Mouse (Mus musculus) hindbrain, postnatal 0 days (tissue): ENCODE results near the gene Catip. TPM values are rescaled to one million over a fixed set of nuclear protein-coding genes. Genes with fewer than 3 reads are reported as not detected.

Experiments used
- ATAC-seq: fragments of 200-750 bp; cut with Nextera tagmentation; 2 replicates; pipeline ENCODE4 v1.8.0; 2017; ENCODE audit warnings: mild to moderate bottlenecking, moderate TSS enrichment, moderate library complexity
- DNase-seq: peaks from one replicate; pipeline ENCODE4 v3.0.0-alpha.2; 2015; ENCODE audit warnings: low spot score
- H3K27ac ChIP-seq: fragments of 300-500 bp; sonication (generic); 2 replicates; pipeline ENCODE4 v1.5.1; 2014; ENCODE audit warnings: mild to moderate bottlenecking
- H3K27me3 ChIP-seq: fragments of 300-500 bp; sonication (generic); 2 replicates; pipeline ENCODE4 v1.6.1; 2014; ENCODE audit warnings: low read length, mixed read lengths; ENCODE audit not compliant: insufficient read depth
- H3K36me3 ChIP-seq: fragments of 300-500 bp; sonication (generic); 2 replicates; pipeline ENCODE4 v1.6.1; 2014; ENCODE audit warnings: low read length, mixed read lengths; ENCODE audit not compliant: insufficient read depth
- H3K4me1 ChIP-seq: fragments of 300-500 bp; sonication (generic); 2 replicates; pipeline ENCODE4 v1.6.1; 2014; ENCODE audit warnings: antibody characterized with exemption, low read length, mixed read lengths; ENCODE audit not compliant: insufficient read depth
- H3K4me2 ChIP-seq: fragments of 300-500 bp; sonication (generic); 2 replicates; pipeline ENCODE4 v1.6.1; 2014; ENCODE audit warnings: low read depth, mild to moderate bottlenecking, low read length, moderate library complexity, mixed read lengths
- H3K4me3 ChIP-seq: fragments of 300-500 bp; sonication (generic); 2 replicates; pipeline ENCODE4 v1.5.1; 2014; ENCODE audit warnings: low read length
- H3K9ac ChIP-seq: fragments of 300-500 bp; sonication (generic); replicated peaks from 2 replicates; pipeline ENCODE4 v1.6.1; 2014; ENCODE audit warnings: mild to moderate bottlenecking, low read length, moderate library complexity, mixed read lengths
- H3K9me3 ChIP-seq: fragments of 300-500 bp; sonication (generic); 2 replicates; pipeline ENCODE4 v1.6.1; 2016; ENCODE audit warnings: low read length, mixed read lengths
- CTCF ChIP-seq: IDR thresholded peaks from 2 replicates; pipeline ENCODE4 v1.5.1; 2016; ENCODE audit warnings: antibody characterized with exemption, control low read depth, low read depth
- WGBS: fragments of 180-500 bp; shearing (Covaris S2); extraction: QIAGEN DNeasy Blood & Tissue Kit; methylation state at CpG from one replicate; pipeline ENCODE4 v1.1.7; 2014; 5-methylcytosine and 5-hydroxymethylcytosine counted together
- polyA plus RNA-seq: library from polyadenylated mRNA; unstranded; fragments of >200 nt; fragmentation: Nextera tagmentation; extraction: Ambion mirVana; gene quantifications from 2 replicates; pipeline ENCODE4 v1.2.1, GENCODE M21; 2015
- total RNA-seq: library from RNA; depleted of rRNA; stranded (reverse); fragments of >200 nt; gene quantifications from 2 replicates; pipeline ENCODE4 v1.2.3, GENCODE M21; 2014

The Catip gene
- total and polyA plus RNA-seq, 2 experiments from 2014 or later, result 1.8 to 1.9 TPM

DNA sequence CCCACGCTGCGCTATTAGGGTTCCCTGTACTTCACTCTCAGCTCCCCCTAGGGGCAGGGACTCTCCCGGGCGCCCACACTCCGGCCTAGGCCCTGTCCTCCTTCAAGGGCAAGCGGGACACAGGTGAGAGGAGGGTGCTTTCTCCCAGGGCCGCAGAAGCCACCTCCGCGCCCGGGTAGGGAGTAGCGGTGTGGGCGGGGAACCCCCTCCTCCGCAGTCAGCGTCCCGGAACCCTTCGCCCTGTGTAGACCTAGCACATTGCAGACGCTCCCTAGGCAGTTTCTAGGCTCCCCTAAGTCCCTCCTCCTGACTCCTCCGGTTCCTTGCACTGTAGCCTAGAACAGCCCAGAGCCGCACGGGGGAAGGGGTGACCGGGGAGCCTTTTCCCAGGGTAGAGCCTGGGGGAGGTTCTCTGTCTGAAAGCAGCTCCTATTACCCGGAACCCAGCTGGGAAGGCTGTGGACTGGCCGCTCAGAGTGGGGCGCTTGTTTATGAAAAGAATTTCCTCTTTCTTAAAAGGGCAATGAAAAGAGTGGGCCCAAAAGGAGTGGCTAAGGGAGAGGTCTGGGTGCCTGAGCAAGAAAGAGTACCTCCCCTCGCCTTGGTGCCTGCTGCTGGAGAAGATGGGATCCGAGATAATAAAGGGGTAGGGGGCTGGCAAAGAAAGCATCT is 24.9 kb downstream of the Catip start:
- peak; percentile 64 for TF ChIP-seq CTCF
- Histone ChIP-seq H3K27me3 (no peaks in the 10 kb centered on the region), H3K36me3 (no peaks in the 10 kb centered on the region), H3K4me1 (no peaks in the 10 kb centered on the region; the same call in 1 of the 2 replicates), H3K4me2 (peak overlapping the region; percentile 76), H3K27ac (peak overlapping the region; percentile 88), H3K9ac (peak overlapping the region; percentile 56), H3K9me3 (no peaks in the 10 kb centered on the region), H3K4me3 (peak overlapping the region; percentile 69)
- WGBS, result under 1% methylated on average over 26 of the region's 26 CpGs
- DNase-seq (peak; percentile 95), ATAC-seq (peak; percentile 90)

DNA sequence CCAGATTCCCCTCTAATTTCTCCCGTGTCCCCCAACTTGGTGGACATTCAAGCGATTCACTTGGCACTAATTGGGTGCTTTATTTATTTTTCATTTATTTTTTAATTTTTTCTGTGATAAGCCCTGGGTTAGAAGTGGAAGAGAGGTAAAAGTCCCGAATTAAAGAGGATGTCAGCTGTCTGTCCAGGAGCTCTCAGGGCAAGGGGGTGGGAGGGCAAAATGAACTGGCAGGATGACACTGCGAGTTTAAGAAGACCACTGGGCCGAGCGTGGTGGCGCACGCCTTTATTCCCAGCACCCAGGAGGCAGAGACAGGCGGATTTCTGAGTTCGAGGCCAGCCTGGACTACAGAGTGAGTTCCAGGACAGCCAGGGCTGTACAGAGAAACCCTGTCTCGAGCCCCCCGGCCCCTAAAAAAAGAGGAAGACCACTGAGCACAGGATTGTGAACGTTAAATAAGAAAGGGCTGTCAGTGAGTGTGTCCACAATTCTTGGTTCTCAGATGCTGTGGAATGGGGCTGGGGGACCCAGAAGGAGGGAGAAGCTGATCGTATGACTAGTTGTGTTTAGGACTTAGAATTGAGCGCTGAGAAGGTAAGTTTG is 25.6 kb downstream of the Catip start:
- H3K9ac ChIP-seq, result peak overlapping the region; percentile 56; the same call in 1 of the 2 replicates

DNA sequence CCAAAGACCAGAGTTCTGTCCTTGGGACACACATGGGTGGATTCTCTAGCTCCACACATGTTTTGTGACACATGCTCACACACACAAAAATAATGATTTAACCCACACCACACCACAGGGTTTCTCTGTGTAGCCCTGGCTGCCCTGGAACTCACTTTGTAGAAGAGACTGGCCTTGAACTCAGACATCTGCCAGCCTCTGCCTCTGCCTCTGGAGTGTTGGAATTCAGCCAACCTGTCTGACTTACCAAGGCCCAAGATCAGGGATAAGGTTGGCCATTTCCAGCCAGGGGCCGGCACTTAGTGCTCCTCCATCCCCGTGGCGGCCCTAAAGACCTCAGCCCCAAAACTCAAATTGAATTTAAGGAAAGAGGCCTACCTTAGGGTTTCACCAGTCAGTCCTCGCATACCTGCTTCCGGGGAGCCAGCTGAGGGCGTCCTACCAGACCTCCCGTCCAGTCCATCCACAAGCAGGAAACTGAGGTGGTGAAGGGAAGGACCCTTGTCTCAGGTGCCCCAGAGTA is 26.6 kb downstream of the Catip start:
- peaks cover 4% of the 10 kb centered on the region; the same call in 1 of the 2 replicates for H3K4me1 ChIP-seq
- H3K27me3 ChIP-seq, result no peaks in the 10 kb centered on the region
- H3K9ac ChIP-seq, result no peak overlapping the region
- TF ChIP-seq CTCF, result no peak
- no peaks in the 10 kb centered on the region for H3K36me3 ChIP-seq
- no peak overlapping the region for H3K4me2 ChIP-seq
- 83% methylated on average over 7 of the region's 7 CpGs for WGBS
- H3K4me3 ChIP-seq, result no peak overlapping the region
- DNase-seq (no peak), ATAC-seq (no peak)
- no peak overlapping the region for H3K27ac ChIP-seq
- H3K9me3 ChIP-seq, result no peaks in the 10 kb centered on the region

More for the DNA sequence above, 25.6 kb downstream of the Catip start:
- Histone ChIP-seq H3K9me3 (no peaks in the 10 kb centered on the region), H3K4me3 (peak overlapping the region; percentile 69), H3K4me1 (peaks cover 3% of the 10 kb centered on the region; the same call in 1 of the 2 replicates), H3K4me2 (peak overlapping the region; percentile 76), H3K27ac (peak overlapping the region; percentile 88; the same call in 1 of the 2 replicates), H3K36me3 (no peaks in the 10 kb centered on the region), H3K27me3 (no peaks in the 10 kb centered on the region)
- ATAC-seq (no peak), DNase-seq (no peak)
- no peak for TF ChIP-seq CTCF
- 45% methylated on average over 15 of the region's 15 CpGs for WGBS

DNA sequence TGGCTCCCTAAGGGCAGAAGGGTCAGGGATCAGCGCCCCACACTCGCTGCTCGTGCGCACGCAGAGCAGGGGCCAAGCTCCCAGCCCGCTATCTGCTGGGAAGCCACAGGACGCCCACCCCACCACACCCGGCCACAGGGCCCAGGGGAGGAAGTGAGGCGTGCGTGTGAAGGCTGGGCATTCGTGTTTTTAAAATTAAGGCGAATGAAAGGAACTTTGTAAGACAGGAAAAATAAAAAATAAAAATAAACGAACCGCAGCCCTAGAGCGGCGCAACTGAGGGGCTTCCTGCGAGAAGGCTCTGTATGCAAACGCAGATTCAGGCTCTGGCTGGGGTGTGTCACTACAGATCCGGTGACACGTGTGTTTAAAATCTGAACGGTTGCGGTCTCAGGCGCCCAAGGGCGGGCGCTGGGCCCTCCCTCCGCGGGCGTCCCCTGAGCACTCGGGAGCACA is 28.0 kb downstream of the Catip start:
- TF ChIP-seq CTCF, result no peak
- H3K9me3 ChIP-seq, result no peaks in the 10 kb centered on the region
- H3K36me3 ChIP-seq, result peaks cover 3% of the 10 kb centered on the region; the same call in 1 of the 2 replicates
- no peaks in the 10 kb centered on the region for H3K27me3 ChIP-seq
- H3K27ac ChIP-seq, result no peak overlapping the region
- H3K4me2 ChIP-seq, result peak overlapping the region; percentile 42
- peaks cover 4% of the 10 kb centered on the region; the same call in 1 of the 2 replicates for H3K4me1 ChIP-seq
- DNase-seq (no peak), ATAC-seq (no peak)
- H3K9ac ChIP-seq, result 0 out of 2 replicates have a peak overlapping the region, but pooled peaks have one; percentile 21
- WGBS, result 8% methylated on average over 29 of the region's 29 CpGs
- 0 out of 2 replicates have a peak overlapping the region, but pooled peaks have one; percentile 10 for H3K4me3 ChIP-seq

DNA sequence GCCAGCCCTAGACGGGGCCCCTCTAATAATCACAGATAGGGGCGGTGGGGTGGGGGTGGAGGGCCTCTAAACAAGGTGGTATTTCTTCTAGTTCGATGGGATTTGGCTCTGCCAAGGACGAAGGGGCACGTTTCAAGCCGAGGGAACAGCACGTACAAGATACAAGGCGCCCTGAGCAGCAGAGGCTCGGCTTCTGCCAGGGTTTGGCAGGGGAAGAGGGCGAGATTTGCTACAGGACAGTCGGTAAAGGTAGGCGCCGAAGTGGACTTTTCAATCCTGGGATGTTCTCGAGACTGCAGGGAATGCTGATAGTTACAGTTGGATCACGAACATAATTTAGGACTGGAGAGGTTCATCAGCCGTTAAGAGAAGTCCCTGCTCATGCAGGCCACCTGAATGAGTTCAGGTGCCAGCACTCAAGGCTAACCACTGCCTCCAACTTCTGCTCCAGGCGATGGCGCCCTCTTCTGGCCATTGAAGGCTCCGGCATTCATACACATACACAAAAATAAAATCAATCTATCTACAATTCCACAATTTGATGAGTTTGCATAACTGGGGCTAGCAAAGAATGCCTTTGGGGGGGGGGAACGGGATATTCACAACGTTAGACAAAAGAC is 28.5 kb downstream of the Catip start:
- Histone ChIP-seq H3K27me3 (no peaks in the 10 kb centered on the region), H3K9me3 (no peaks in the 10 kb centered on the region), H3K4me1 (peaks cover 4% of the 10 kb centered on the region; the same call in 1 of the 2 replicates), H3K4me2 (peak overlapping the region; percentile 42), H3K36me3 (peaks cover 6% of the 10 kb centered on the region; the same call in 1 of the 2 replicates), H3K4me3 (0 out of 2 replicates have a peak overlapping the region, but pooled peaks have one; percentile 10), H3K9ac (0 out of 2 replicates have a peak overlapping the region, but pooled peaks have one; percentile 21), H3K27ac (no peak overlapping the region)
- TF ChIP-seq CTCF, result peak; percentile 69
- ATAC-seq, result no peak
- 7% methylated on average over 21 of the region's 21 CpGs for WGBS
- peak; percentile 59 for DNase-seq
